Mouse (Mus musculus): ENCODE data around the gene Ntrk2. TPM values are rescaled to one million over a fixed set of nuclear protein-coding genes. Genes with fewer than 3 reads are reported as not detected.

Gene Ntrk2
- total and polyA plus RNA-seq, 3 experiments, result 0.11 TPM; not detected in 2

DNA sequence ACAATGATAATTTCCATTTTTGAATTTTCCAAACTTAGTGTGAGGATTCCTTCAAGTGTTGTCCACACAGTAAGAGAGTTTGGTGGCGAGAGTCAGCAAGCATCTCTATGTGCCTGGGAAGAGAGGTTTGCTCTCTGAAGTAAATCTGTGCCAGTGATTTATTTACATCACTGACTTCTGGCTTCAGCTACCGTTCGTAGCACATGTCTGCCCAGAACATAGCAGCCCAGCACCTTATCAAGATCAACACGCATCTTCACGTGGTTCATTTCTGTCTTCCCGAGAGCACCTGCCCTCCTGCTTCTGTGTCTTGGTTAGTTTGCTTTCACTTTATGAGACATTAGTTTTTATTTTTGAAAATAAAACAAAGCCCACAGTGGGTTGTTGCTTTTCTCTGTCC is 47.3 kb downstream of the Ntrk2 start:
- TF ChIP-seq CTCF (IDR thresholded peaks at IDR 0.05; ENCODE audit: low read depth, low read length) (no peak), POLR2AphosphoS5 (IDR thresholded peaks at IDR 0.05; ENCODE audit: insufficient replicate concordance, low read depth, low read length) (no peak), TAL1 (conservative IDR thresholded peaks at IDR 0.05; ENCODE audit: low read depth, low read length) (no peak), GATA1 (IDR thresholded peaks at IDR 0.05; ENCODE audit: borderline replicate concordance, low read length) (no peak), GATA2 (IDR thresholded peaks at IDR 0.05; ENCODE audit: borderline replicate concordance, low read depth, low read length) (no peak)
- ATAC-seq (ENCODE audit: extremely low read depth, insufficient number of reproducible peaks, low FRiP score, poor library complexity, severe bottlenecking), result no peak
- no peak for DNase-seq (ENCODE audit: low spot score)
- Histone ChIP-seq H3K9me3 (replicated peaks) (peaks cover 38% of the 10 kb centered on the region), H3K4me3 (ENCODE audit: low read depth, low read length) (no peak overlapping the region), H3K36me3 (replicated peaks) (no peaks in the 10 kb centered on the region), H3K27me3 (ENCODE audit: insufficient read depth, low read length) (no peaks in the 10 kb centered on the region), H3K4me1 (ENCODE audit: insufficient read depth, low read depth, low read length) (no peaks in the 10 kb centered on the region)

- Histone ChIP-seq H3K4me1 (ENCODE audit: insufficient read depth, low read depth, low read length) (no peaks in the 10 kb centered on the region), H3K9me3 (replicated peaks) (peaks cover 67% of the 10 kb centered on the region), H3K4me3 (ENCODE audit: low read depth, low read length) (no peak overlapping the region), H3K36me3 (replicated peaks) (no peaks in the 10 kb centered on the region), H3K27me3 (ENCODE audit: insufficient read depth, low read length) (no peaks in the 10 kb centered on the region)
- DNase-seq (ENCODE audit: low spot score) (no peak), ATAC-seq (ENCODE audit: extremely low read depth, insufficient number of reproducible peaks, low FRiP score, poor library complexity, severe bottlenecking) (no peak)
- TF ChIP-seq POLR2AphosphoS5 (IDR thresholded peaks at IDR 0.05; ENCODE audit: insufficient replicate concordance, low read depth, low read length) (no peak), CTCF (IDR thresholded peaks at IDR 0.05; ENCODE audit: low read depth, low read length) (no peak), GATA1 (IDR thresholded peaks at IDR 0.05; ENCODE audit: borderline replicate concordance, low read length) (no peak), TAL1 (conservative IDR thresholded peaks at IDR 0.05; ENCODE audit: low read depth, low read length) (no peak), GATA2 (IDR thresholded peaks at IDR 0.05; ENCODE audit: borderline replicate concordance, low read depth, low read length) (no peak)
Measured at GRCm38 (mm10) chr13:58866239-58866638, 59.9 kb downstream of the Ntrk2 start.

- Histone ChIP-seq H3K9me3 (replicated peaks) (peaks cover 64% of the 10 kb centered on the region), H3K27me3 (ENCODE audit: insufficient read depth, low read length) (no peaks in the 10 kb centered on the region), H3K36me3 (replicated peaks) (no peaks in the 10 kb centered on the region), H3K4me3 (ENCODE audit: low read depth, low read length) (no peak overlapping the region), H3K4me1 (ENCODE audit: insufficient read depth, low read depth, low read length) (no peaks in the 10 kb centered on the region)
- DNase-seq (ENCODE audit: low spot score) (no peak), ATAC-seq (ENCODE audit: extremely low read depth, insufficient number of reproducible peaks, low FRiP score, poor library complexity, severe bottlenecking) (no peak)
- no peak for TF ChIP-seq GATA2 (IDR thresholded peaks at IDR 0.05; ENCODE audit: borderline replicate concordance, low read depth, low read length)
- TF ChIP-seq GATA1 (IDR thresholded peaks at IDR 0.05; ENCODE audit: borderline replicate concordance, low read length), result no peak
- no peak for TF ChIP-seq POLR2AphosphoS5 (IDR thresholded peaks at IDR 0.05; ENCODE audit: insufficient replicate concordance, low read depth, low read length)
- TF ChIP-seq CTCF (IDR thresholded peaks at IDR 0.05; ENCODE audit: low read depth, low read length), result no peak
- TF ChIP-seq TAL1 (conservative IDR thresholded peaks at IDR 0.05; ENCODE audit: low read depth, low read length), result no peak
Measured at GRCm38 (mm10) chr13:58866776-58867435, 60.5 kb downstream of the Ntrk2 start.

- Histone ChIP-seq H3K36me3 (replicated peaks) (no peaks in the 10 kb centered on the region), H3K4me3 (ENCODE audit: low read depth, low read length) (no peak overlapping the region), H3K27me3 (ENCODE audit: insufficient read depth, low read length) (no peaks in the 10 kb centered on the region), H3K9me3 (replicated peaks) (peaks cover 50% of the 10 kb centered on the region), H3K4me1 (ENCODE audit: insufficient read depth, low read depth, low read length) (no peaks in the 10 kb centered on the region)
- ATAC-seq (ENCODE audit: extremely low read depth, insufficient number of reproducible peaks, low FRiP score, poor library complexity, severe bottlenecking), result no peak
- no peak for DNase-seq (ENCODE audit: low spot score)
- no peak for TF ChIP-seq POLR2AphosphoS5 (IDR thresholded peaks at IDR 0.05; ENCODE audit: insufficient replicate concordance, low read depth, low read length)
- no peak for TF ChIP-seq GATA2 (IDR thresholded peaks at IDR 0.05; ENCODE audit: borderline replicate concordance, low read depth, low read length)
- no peak for TF ChIP-seq TAL1 (conservative IDR thresholded peaks at IDR 0.05; ENCODE audit: low read depth, low read length)
- no peak for TF ChIP-seq CTCF (IDR thresholded peaks at IDR 0.05; ENCODE audit: low read depth, low read length)
- TF ChIP-seq GATA1 (IDR thresholded peaks at IDR 0.05; ENCODE audit: borderline replicate concordance, low read length), result no peak
Measured at GRCm38 (mm10) chr13:58882468-58882867, 76.1 kb downstream of the Ntrk2 start.

DNA sequence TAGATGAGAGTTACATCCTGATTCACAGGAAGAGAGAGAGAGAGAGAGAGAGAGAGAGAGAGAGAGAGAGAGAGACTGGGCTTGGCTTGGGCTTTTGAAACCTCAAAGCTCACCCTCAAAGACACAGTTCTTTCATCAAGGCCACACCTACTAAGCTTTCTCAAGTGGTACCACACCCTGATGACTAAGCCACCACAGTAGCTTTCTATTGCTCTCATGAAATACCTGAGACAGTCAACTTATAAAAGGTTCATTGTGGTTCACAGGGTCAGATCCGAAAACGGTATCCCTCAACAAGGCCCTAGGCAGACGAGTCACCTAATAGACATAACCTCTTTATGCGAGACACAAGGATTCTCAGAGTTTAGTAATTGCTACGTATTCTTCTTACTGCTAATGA is 76.5 kb downstream of the Ntrk2 start:
- Histone ChIP-seq H3K4me3 (ENCODE audit: low read depth, low read length) (no peak overlapping the region), H3K36me3 (replicated peaks) (no peaks in the 10 kb centered on the region), H3K27me3 (ENCODE audit: insufficient read depth, low read length) (no peaks in the 10 kb centered on the region), H3K4me1 (ENCODE audit: insufficient read depth, low read depth, low read length) (no peaks in the 10 kb centered on the region), H3K9me3 (replicated peaks) (peaks cover 50% of the 10 kb centered on the region)
- TF ChIP-seq CTCF (IDR thresholded peaks at IDR 0.05; ENCODE audit: low read depth, low read length) (no peak), GATA2 (IDR thresholded peaks at IDR 0.05; ENCODE audit: borderline replicate concordance, low read depth, low read length) (no peak), POLR2AphosphoS5 (IDR thresholded peaks at IDR 0.05; ENCODE audit: insufficient replicate concordance, low read depth, low read length) (no peak)
- DNase-seq (ENCODE audit: low spot score), result no peak
- no peak for ATAC-seq (ENCODE audit: extremely low read depth, insufficient number of reproducible peaks, low FRiP score, poor library complexity, severe bottlenecking)

GRCm38 (mm10) chr13:58886108-58886507 is 79.7 kb downstream of the Ntrk2 start:
- H3K9me3 ChIP-seq (replicated peaks), result peaks cover 50% of the 10 kb centered on the region
- H3K36me3 ChIP-seq (replicated peaks), result no peaks in the 10 kb centered on the region
- no peaks in the 10 kb centered on the region for H3K4me1 ChIP-seq (ENCODE audit: insufficient read depth, low read depth, low read length)
- H3K4me3 ChIP-seq (ENCODE audit: low read depth, low read length), result no peak overlapping the region
- no peak for DNase-seq (ENCODE audit: low spot score)
- TF ChIP-seq TAL1 (conservative IDR thresholded peaks at IDR 0.05; ENCODE audit: low read depth, low read length), result no peak
- no peak for TF ChIP-seq GATA1 (IDR thresholded peaks at IDR 0.05; ENCODE audit: borderline replicate concordance, low read length)
- no peak for TF ChIP-seq GATA2 (IDR thresholded peaks at IDR 0.05; ENCODE audit: borderline replicate concordance, low read depth, low read length)
- no peak for TF ChIP-seq POLR2AphosphoS5 (IDR thresholded peaks at IDR 0.05; ENCODE audit: insufficient replicate concordance, low read depth, low read length)
- no peak for TF ChIP-seq CTCF (IDR thresholded peaks at IDR 0.05; ENCODE audit: low read depth, low read length)
- no peaks in the 10 kb centered on the region for H3K27me3 ChIP-seq (ENCODE audit: insufficient read depth, low read length)
- no peak for ATAC-seq (ENCODE audit: extremely low read depth, insufficient number of reproducible peaks, low FRiP score, poor library complexity, severe bottlenecking)
